Mouse (Mus musculus) CH12.LX (cell line): Measurements from ENCODE around the gene Slc24a3. TPM values are rescaled to one million over a fixed set of nuclear protein-coding genes. Genes with fewer than 3 reads are reported as not detected.

ENCODE experiments used
- DNase-seq: peaks from one replicate; pipeline ENCODE4 v3.0.0-alpha.2; 2013; ENCODE audit errors: extremely low read depth
- H3K27ac ChIP-seq: 2 replicates; pipeline ENCODE4 v1.5.1; 2012; ENCODE audit warnings: low read depth, mild to moderate bottlenecking, control low read depth, moderate library complexity; ENCODE audit not compliant: insufficient read depth
- H3K27me3 ChIP-seq: replicated peaks from 2 replicates; pipeline ENCODE3; 2012; ENCODE audit warnings: inconsistent platforms
- H3K36me3 ChIP-seq, 2 experiments: replicated peaks in 1 of 2; 2 replicates each; pipeline versions ENCODE3 to v1.6.1; 2012; ENCODE audit warnings: inconsistent platforms in 1 of 2, low read length in 1 of 2, mild to moderate bottlenecking in 1 of 2, mixed read lengths in 1 of 2, moderate library complexity in 1 of 2; ENCODE audit not compliant: control insufficient read depth in 1 of 2, insufficient read depth in 1 of 2
- H3K4me1 ChIP-seq, 2 experiments: 2 replicates each; pipeline ENCODE4 v1.6.1; 2012; ENCODE audit warnings: inconsistent platforms in 1 of 2, moderate library complexity in 1 of 2; ENCODE audit not compliant: insufficient read depth in 2 of 2, control insufficient read depth in 1 of 2
- H3K4me2 ChIP-seq: 2 replicates; pipeline ENCODE4 v1.6.1; 2012; ENCODE audit warnings: low read depth, mild to moderate bottlenecking, control low read depth; ENCODE audit not compliant: poor library complexity, insufficient read depth, severe bottlenecking
- H3K4me3 ChIP-seq, 3 experiments: fragments of 150-350 bp in 1 of 3; sonication (generic) in 1 of 3; replicated peaks in 1 of 3; 2 replicates each; pipeline versions ENCODE3 to v1.5.1; 2011 to 2012; ENCODE audit warnings: low read depth in 2 of 3, low read length in 2 of 3, mild to moderate bottlenecking in 2 of 3, moderate library complexity in 2 of 3, control low read depth in 1 of 3, improper control_type of control experiment in 1 of 3, inconsistent platforms in 1 of 3, mixed read lengths in 1 of 3; ENCODE audit not compliant: poor library complexity in 1 of 3
- H3K79me2 ChIP-seq: replicated peaks from 2 replicates; pipeline ENCODE4 v1.6.1; 2012; ENCODE audit warnings: mild to moderate bottlenecking, moderate library complexity; ENCODE audit not compliant: control insufficient read depth, poor library complexity, insufficient read depth, severe bottlenecking; ENCODE audit errors: extremely low read depth
- H3K9ac ChIP-seq: 2 replicates; pipeline ENCODE4 v1.6.1; 2012; ENCODE audit warnings: low read depth, mild to moderate bottlenecking, control low read depth, moderate library complexity; ENCODE audit not compliant: insufficient read depth
- H3K9me3 ChIP-seq: replicated peaks from 2 replicates; pipeline ENCODE3; 2012; ENCODE audit warnings: low read length, inconsistent platforms, mixed read lengths
- CHD1 ChIP-seq: IDR thresholded peaks from 2 replicates; pipeline ENCODE4 v1.6.1; 2012; ENCODE audit warnings: low read depth, low read length, improper control_type of control experiment, inconsistent platforms
- CHD2 ChIP-seq: IDR thresholded peaks from 2 replicates; pipeline ENCODE4 v1.6.1; 2011; ENCODE audit warnings: low read length, improper control_type of control experiment
- E2F4 ChIP-seq: IDR thresholded peaks from 2 replicates; pipeline ENCODE4 v1.6.1; 2011; ENCODE audit warnings: low read depth, low read length, improper control_type of control experiment; ENCODE audit not compliant: insufficient replicate concordance
- ELF1 ChIP-seq: IDR thresholded peaks from 2 replicates; pipeline ENCODE4 v1.6.1; 2014; ENCODE audit warnings: low read depth, mild to moderate bottlenecking, inconsistent platforms, low read length, improper control_type of control experiment
- HCFC1 ChIP-seq: IDR thresholded peaks from 2 replicates; pipeline ENCODE4 v1.6.1; 2012; ENCODE audit warnings: low read depth, mild to moderate bottlenecking, inconsistent platforms, low read length, improper control_type of control experiment
- JUND ChIP-seq: conservative IDR thresholded peaks from 2 replicates; pipeline ENCODE4 v1.6.1; 2011; ENCODE audit warnings: low read depth, low read length, improper control_type of control experiment
- KAT2A ChIP-seq: IDR thresholded peaks from 2 replicates; pipeline ENCODE4 v1.6.1; 2012; ENCODE audit warnings: low read length, improper control_type of control experiment, inconsistent platforms; ENCODE audit not compliant: insufficient replicate concordance
- MAFK ChIP-seq: IDR thresholded peaks from 2 replicates; pipeline ENCODE4 v1.6.1; 2011; ENCODE audit warnings: low read length, improper control_type of control experiment; ENCODE audit not compliant: insufficient replicate concordance
- MEF2A ChIP-seq: IDR thresholded peaks from 2 replicates; pipeline ENCODE4 v1.6.1; 2014; ENCODE audit warnings: low read depth, mild to moderate bottlenecking, inconsistent platforms, low read length, improper control_type of control experiment, borderline replicate concordance
- MXI1 ChIP-seq: IDR thresholded peaks from 2 replicates; pipeline ENCODE4 v1.6.1; 2011; ENCODE audit warnings: mild to moderate bottlenecking, low read depth, low read length, improper control_type of control experiment
- NRF1 ChIP-seq: IDR thresholded peaks from 2 replicates; pipeline ENCODE4 v1.6.1; 2014; ENCODE audit warnings: low read depth, mild to moderate bottlenecking, inconsistent platforms, low read length, improper control_type of control experiment, moderate library complexity
- PAX5 ChIP-seq: IDR thresholded peaks from 2 replicates; pipeline ENCODE4 v1.6.1; 2012; ENCODE audit warnings: low read length, inconsistent platforms, mixed read lengths
- RCOR1 ChIP-seq: conservative IDR thresholded peaks from 2 replicates; pipeline ENCODE4 v1.6.1; 2012; ENCODE audit warnings: low read depth, mild to moderate bottlenecking, inconsistent platforms, low read length, improper control_type of control experiment
- SIN3A ChIP-seq: IDR thresholded peaks from 2 replicates; pipeline ENCODE4 v1.6.1; 2012; ENCODE audit warnings: low read length, improper control_type of control experiment, inconsistent platforms
- ZMIZ1 ChIP-seq: IDR thresholded peaks from 2 replicates; pipeline ENCODE4 v1.6.1; 2012; ENCODE audit warnings: low read depth, mild to moderate bottlenecking, inconsistent platforms, low read length, improper control_type of control experiment
- dilution Hi-C: fragments of 300-500 bp; cut with MboI; formaldehyde crosslinking; loops from 2 replicates; pipeline ENCODE4 v1.14.3; 2020; ENCODE audit warnings: low sequenced_read_pairs; ENCODE audit not compliant: extremely low pct_unique_long_range_greater_than_20kb, extremely low pct_ligation_motif_present
- in situ Hi-C: fragments of 300-500 bp; cut with MboI; formaldehyde crosslinking; loops from 3 replicates; pipeline ENCODE4 v1.14.3; 2019; ENCODE audit warnings: low sequenced_read_pairs, low pct_ligation_motif_present, low pct_unique_long_range_greater_than_20kb, mixed read lengths
- polyA plus RNA-seq: library from polyadenylated mRNA; unstranded; fragments of >175 nt; gene quantifications from 2 replicates; pipeline ENCODE4 v1.2.1, GENCODE M21; 2012; ENCODE audit warnings: low read depth; ENCODE audit not compliant: insufficient read length
- total RNA-seq, 2 experiments: library from RNA; depleted of rRNA; stranded (reverse); fragments of 300-350 nt in 1 of 2; fragments of >200 nt in 1 of 2; gene quantifications; 2 replicates each; pipeline ENCODE4 v1.2.3; 2012 to 2014

Gene Slc24a3
- total and polyA plus RNA-seq, 3 experiments, result not detected

DNA sequence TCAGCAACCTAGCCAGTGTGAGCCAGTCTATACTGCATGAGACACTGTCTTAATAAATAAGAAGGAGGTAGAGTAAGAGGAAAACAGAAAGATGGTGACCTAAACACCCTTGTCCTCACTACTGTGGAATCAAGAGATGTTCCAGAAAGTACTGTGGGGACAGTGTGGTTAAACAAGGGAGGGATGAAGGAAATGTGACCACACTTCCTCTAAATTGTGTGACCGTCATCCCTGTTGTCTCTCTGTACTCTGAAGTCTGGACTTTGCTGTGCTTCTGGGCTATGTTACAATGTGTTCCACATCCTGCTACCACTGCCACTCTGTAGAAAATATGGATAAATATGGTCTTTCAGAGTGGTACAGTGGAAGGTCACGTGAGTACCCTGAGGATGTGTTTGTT, 399.4 kb downstream of the Slc24a3 start:
- dilution Hi-C loops, result no loop called here
- peaks cover 0 to 5% of the 10 kb centered on the region in 2 experiments; a peak in 2 of 4 replicates for H3K4me1 ChIP-seq
- no peak overlapping the region for H3K27ac ChIP-seq
- no peak overlapping the region for H3K4me3 ChIP-seq
- no peaks in the 10 kb centered on the region for H3K79me2 ChIP-seq
- no peaks in the 10 kb centered on the region for H3K9me3 ChIP-seq
- in situ Hi-C loops, result no loop called here
- H3K9ac ChIP-seq, result no peak overlapping the region
- no peak overlapping the region for H3K4me2 ChIP-seq
- TF ChIP-seq KAT2A, result no peak
- TF ChIP-seq MAFK, result no peak
- TF ChIP-seq ELF1, result no peak
- TF ChIP-seq HCFC1, result no peak
- TF ChIP-seq PAX5, result no peak
- no peak for TF ChIP-seq MEF2A
- no peak for TF ChIP-seq E2F4
- TF ChIP-seq, all 38 proteins: peak for 0
- Histone ChIP-seq H3K27me3 (no peaks in the 10 kb centered on the region), H3K36me3 (no peaks in the 10 kb centered on the region)
- no peak for DNase-seq

DNA sequence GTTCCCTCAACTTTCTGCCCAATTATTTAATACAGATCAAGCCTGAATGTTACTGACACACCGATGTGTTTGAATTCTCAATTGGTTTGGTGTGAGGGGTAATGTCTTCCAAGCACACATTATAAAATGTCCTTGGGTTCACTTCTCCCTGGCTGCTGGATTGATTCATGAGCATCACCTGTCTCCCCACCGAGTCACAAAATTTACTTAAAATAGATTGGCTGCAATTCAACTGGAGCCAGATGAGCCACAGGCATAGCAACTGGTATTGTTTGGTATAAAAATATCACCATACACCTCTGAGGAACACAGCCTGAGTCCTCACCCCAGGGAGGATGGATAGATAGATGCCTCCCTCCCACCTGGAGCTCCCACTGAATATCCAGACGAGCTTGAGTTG, 404.4 kb downstream of the Slc24a3 start:
- H3K36me3 ChIP-seq, result no peaks in the 10 kb centered on the region
- no peak overlapping the region for H3K4me3 ChIP-seq
- no peaks in the 10 kb centered on the region for H3K27me3 ChIP-seq
- no peak overlapping the region for H3K4me2 ChIP-seq
- dilution Hi-C loops, result no loop called here
- no peaks in the 10 kb centered on the region for H3K79me2 ChIP-seq
- no peaks in the 10 kb centered on the region for H3K9me3 ChIP-seq
- no peak overlapping the region for H3K9ac ChIP-seq
- H3K27ac ChIP-seq, result no peak overlapping the region
- no peak for DNase-seq
- no peaks in the 10 kb centered on the region for H3K4me1 ChIP-seq
- no peak for TF ChIP-seq KAT2A
- no peak for TF ChIP-seq NRF1
- TF ChIP-seq ZMIZ1, result no peak
- in situ Hi-C loops, result no loop called here

DNA sequence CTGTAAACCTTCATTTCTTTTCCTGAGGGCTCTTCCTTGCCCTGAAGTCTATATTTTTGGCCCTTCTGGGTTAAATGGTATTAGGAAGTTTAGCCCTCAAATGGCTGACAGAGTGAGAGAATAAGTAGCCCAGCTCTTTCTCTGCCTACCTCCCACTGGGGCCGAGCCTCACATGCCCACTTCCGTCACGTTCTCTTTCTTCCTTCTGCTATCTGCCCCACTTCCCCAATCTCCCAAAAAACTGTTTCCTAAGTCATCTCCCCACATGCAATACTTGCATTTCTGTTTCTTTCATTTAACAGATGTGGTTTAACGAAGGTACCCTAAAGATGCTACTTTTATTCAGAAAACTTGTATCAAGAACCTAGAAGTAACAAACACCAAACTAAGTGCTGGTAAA, 406.6 kb downstream of the Slc24a3 start:
- Histone ChIP-seq H3K36me3 (no peaks in the 10 kb centered on the region), H3K9me3 (no peaks in the 10 kb centered on the region), H3K27me3 (no peaks in the 10 kb centered on the region), H3K79me2 (no peaks in the 10 kb centered on the region), H3K4me1 (no peaks in the 10 kb centered on the region), H3K4me2 (no peak overlapping the region), H3K4me3 (no peak overlapping the region), H3K27ac (no peak overlapping the region), H3K9ac (no peak overlapping the region)
- in situ Hi-C loops, result no loop called here
- dilution Hi-C loops, result no loop called here
- DNase-seq, result no peak
- TF ChIP-seq CHD2, result no peak
- no peak for TF ChIP-seq SIN3A
- TF ChIP-seq RCOR1, result no peak
- no peak for TF ChIP-seq HCFC1
- TF ChIP-seq JUND, result no peak
- no peak for TF ChIP-seq MXI1
- no peak for TF ChIP-seq ELF1
- no peak for TF ChIP-seq CHD1
- TF ChIP-seq PAX5, result no peak
